Mouse (Mus musculus): ENCODE results near the gene Cbx7.
A peak's percentile ranks its signal among the peaks of the same experiment; 100 is the strongest.

Gene Cbx7

GRCm38 (mm10) chr15:80000694-80001093 lies 29.8 kb upstream of the Cbx7 start:
- DNase-seq (ENCODE audit: low spot score): no peak

- DNase-seq (ENCODE audit: low spot score): no peak
Measured at GRCm38 (mm10) chr15:79997988-79998387, 27.1 kb upstream of the Cbx7 start.

GRCm38 (mm10) chr15:79996781-79997180 lies 25.9 kb upstream of the Cbx7 start:
- no peak for DNase-seq (ENCODE audit: low spot score)

- no peak for DNase-seq (ENCODE audit: low spot score)
Measured at GRCm38 (mm10) chr15:79995552-79995951, 24.6 kb upstream of the Cbx7 start.

GRCm38 (mm10) chr15:79994566-79994965 lies 23.6 kb upstream of the Cbx7 start:
- DNase-seq (ENCODE audit: low spot score): no peak

GRCm38 (mm10) chr15:79986182-79986581 lies 15.3 kb upstream of the Cbx7 start:
- DNase-seq (ENCODE audit: low spot score): no peak

GRCm38 (mm10) chr15:79985471-79985870 lies 14.6 kb upstream of the Cbx7 start:
- no peak for DNase-seq (ENCODE audit: low spot score)

GRCm38 (mm10) chr15:79984152-79984551 lies 13.2 kb upstream of the Cbx7 start:
- DNase-seq (ENCODE audit: low spot score): no peak

GRCm38 (mm10) chr15:79980716-79981115 lies 9.8 kb upstream of the Cbx7 start:
- DNase-seq (ENCODE audit: low spot score): no peak

GRCm38 (mm10) chr15:79972186-79972585 lies 1.3 kb upstream of the Cbx7 start:
- no peak for DNase-seq (ENCODE audit: low spot score)

- DNase-seq (ENCODE audit: low spot score): no peak
Measured at GRCm38 (mm10) chr15:79970491-79970890, 428 bp downstream of the Cbx7 start.

GRCm38 (mm10) chr15:79967346-79967745 lies 3.6 kb downstream of the Cbx7 start:
- no peak for DNase-seq (ENCODE audit: low spot score)

- no peak for DNase-seq (ENCODE audit: low spot score)
Measured at GRCm38 (mm10) chr15:79964376-79964775, 6.5 kb downstream of the Cbx7 start.

GRCm38 (mm10) chr15:79962661-79963060 lies 8.3 kb downstream of the Cbx7 start:
- DNase-seq (ENCODE audit: low spot score): no peak

GRCm38 (mm10) chr15:79961366-79961921 lies 9.5 kb downstream of the Cbx7 start:
- no peak for DNase-seq (ENCODE audit: low spot score)

GRCm38 (mm10) chr15:79958418-79958817 lies 12.5 kb downstream of the Cbx7 start:
- no peak for DNase-seq (ENCODE audit: low spot score)

GRCm38 (mm10) chr15:79956559-79956958 lies 14.4 kb downstream of the Cbx7 start:
- DNase-seq (ENCODE audit: low spot score): no peak

- no peak for DNase-seq (ENCODE audit: low spot score)
Measured at GRCm38 (mm10) chr15:79953470-79953869, 17.4 kb downstream of the Cbx7 start.

- no peak for DNase-seq (ENCODE audit: low spot score)
Measured at GRCm38 (mm10) chr15:79952504-79953231, 18.3 kb downstream of the Cbx7 start.

GRCm38 (mm10) chr15:79951730-79952503 lies 19.0 kb downstream of the Cbx7 start:
- no peak for DNase-seq (ENCODE audit: low spot score)

- DNase-seq (ENCODE audit: low spot score): no peak
Measured at GRCm38 (mm10) chr15:79951226-79951625, 19.7 kb downstream of the Cbx7 start.

GRCm38 (mm10) chr15:79950250-79951025 lies 20.5 kb downstream of the Cbx7 start:
- peak; percentile 50 for DNase-seq (ENCODE audit: low spot score)
